Mouse (Mus musculus) left cerebral cortex, postnatal 25 days (tissue): ENCODE measurements around the gene Dnajc11. TPM values are rescaled to one million over a fixed set of nuclear protein-coding genes. Genes with fewer than 3 reads are reported as not detected.

ENCODE experiments used
- DNase-seq, 2 experiments: peaks; one replicate each; pipeline ENCODE4 v3.0.0; 2022; ENCODE audit warnings: low spot score in 2 of 2, mixed read lengths in 1 of 2
- intact Hi-C: fragments of 180-260 bp; cut with DNase I; formaldehyde crosslinking; loops from one replicate; pipeline ENCODE4 v1.15.1; 2025
- total RNA-seq, 2 experiments: library from RNA; stranded (reverse); gene quantifications; 2 replicates each; pipeline ENCODE4 v1.2.3; 2021

Dnajc11 gene
- total RNA-seq, 2 experiments from 2014 or later = 61.6 to 62.3 TPM

DNA sequence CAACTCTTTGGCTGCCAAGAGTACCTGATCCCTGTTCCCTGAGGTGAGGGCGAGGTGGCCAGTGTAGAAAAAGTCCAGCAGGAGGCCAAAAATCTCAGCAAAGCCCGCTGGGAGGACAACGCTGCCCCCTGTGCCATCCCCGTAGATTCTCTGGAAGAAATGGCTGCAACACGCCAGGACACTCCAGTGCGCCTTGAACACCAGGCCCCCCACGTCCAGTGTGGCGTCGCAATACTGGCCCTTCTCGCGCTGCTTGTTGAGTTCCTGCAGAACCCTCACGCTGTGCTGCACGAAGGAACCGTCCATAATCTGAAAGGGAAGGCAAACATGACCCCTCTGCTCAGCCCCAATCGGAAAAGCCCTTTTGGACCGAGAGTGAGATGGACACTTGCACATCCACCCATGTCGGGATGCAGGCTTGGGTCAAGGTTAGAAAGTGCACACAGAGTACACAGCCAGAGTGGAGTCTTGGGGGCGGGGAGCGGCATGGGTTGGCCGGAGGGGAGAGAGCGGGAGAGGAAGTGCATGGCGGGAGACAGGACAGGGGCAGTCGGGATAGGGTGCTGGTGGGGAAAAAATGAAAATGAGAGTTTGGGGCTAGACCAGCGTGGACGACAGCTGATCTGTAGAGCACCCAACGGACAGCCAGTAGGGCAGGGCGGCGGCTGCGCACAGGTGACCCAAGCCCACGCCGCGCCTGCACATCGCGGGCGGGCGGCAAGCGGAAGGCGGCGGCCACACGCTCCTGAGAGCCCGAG, 93.4 kb downstream of the Dnajc11 start:
- no peak for DNase-seq
- intact Hi-C loops = loop anchor here (2.0 to 5.0 kb wide), 2 partner anchors 18 to 45 kb away; partner anchors contain the start of gene Klhl21

GRCm38 (mm10) chr4:152027524-152027923, 94.0 kb downstream of the Dnajc11 start, which contains the start of gene Zbtb48:
Gene Zbtb48, minus strand, starts transcription at chr4:152027671.
- intact Hi-C loops = loop anchor here (2.0 to 5.0 kb wide), 2 partner anchors 19 to 45 kb away; partner anchors contain the start of gene Klhl21
- peak; percentile 98 to 99 for DNase-seq

DNA sequence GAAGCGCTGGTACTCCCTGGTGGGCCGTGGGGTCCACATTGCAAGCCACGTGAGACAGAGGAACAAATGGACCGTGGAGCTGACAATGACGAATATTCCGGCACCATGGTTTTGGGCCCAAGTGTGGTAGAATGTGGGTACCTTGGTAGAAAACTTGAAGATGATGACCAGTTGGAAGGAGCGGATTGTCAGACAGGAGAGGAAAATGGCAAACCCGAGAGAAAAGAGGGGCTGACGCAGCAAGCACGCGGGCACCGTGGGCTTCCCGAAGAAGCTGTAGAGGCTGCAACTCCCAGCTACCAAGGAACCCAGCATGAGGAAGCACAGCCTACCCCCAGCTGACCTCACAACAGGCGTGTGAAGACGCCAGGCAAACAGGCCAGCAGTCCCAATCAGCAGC, 95.0 kb downstream of the Dnajc11 start:
- intact Hi-C loops = loop anchor here (5.0 kb wide), 1 partner anchor 46 kb away; no protein-coding TSS in a partner anchor
- no peak for DNase-seq

- intact Hi-C loops = loop anchor here (5.0 kb wide), 1 partner anchor 47 kb away; no protein-coding TSS in a partner anchor
- DNase-seq = no peak
These were observed 95.6 kb downstream of the Dnajc11 start for GRCm38 (mm10) chr4:152029087-152029486.

- intact Hi-C loops = loop anchor here (5.0 kb wide), 1 partner anchor 48 kb away; no protein-coding TSS in a partner anchor
- DNase-seq = no peak
These were observed 96.5 kb downstream of the Dnajc11 start for GRCm38 (mm10) chr4:152029997-152030396.

Other genes starting within 250 kb of the Dnajc11 start
- gene Camta1, start 71.8 kb upstream of the Dnajc11 start, total RNA-seq = 100 to 1,000 TPM; 193 to 222 TPM
- gene Thap3, start 55.3 kb downstream of the Dnajc11 start, total RNA-seq = 10 to 100 TPM; 16.5 to 20.4 TPM
- gene Phf13, start 62.6 kb downstream of the Dnajc11 start, total RNA-seq = 10 to 100 TPM; 13.1 to 13.9 TPM
- gene Klhl21, start 75.1 kb downstream of the Dnajc11 start, total RNA-seq = 10 to 100 TPM; 13.5 to 16.4 TPM
- 10 to 100 TPM; 13.6 to 15.5 TPM for gene Zbtb48, start 94.0 kb downstream of the Dnajc11 start, total RNA-seq
- gene Tas1r1, start 104.9 kb downstream of the Dnajc11 start, total RNA-seq = under 1 TPM; 0.37 to 0.76 TPM
- 10 to 100 TPM; 16.5 to 18.8 TPM for gene Nol9, start 105.6 kb downstream of the Dnajc11 start, total RNA-seq
- gene Plekhg5, start 138.8 kb downstream of the Dnajc11 start, total RNA-seq = 10 to 100 TPM; 72.1 to 93.5 TPM
- 10 to 100 TPM; 13.5 to 18.0 TPM for gene Tnfrsf25, start 182.2 kb downstream of the Dnajc11 start, total RNA-seq
- gene Espn, start 218.7 kb downstream of the Dnajc11 start, total RNA-seq = 1 to 10 TPM in 1 of 2 experiments, under 1 TPM in 1; 0.73 to 1.2 TPM
- not detected for gene Hes2, start 225.2 kb downstream of the Dnajc11 start, total RNA-seq
- gene Acot7, start 244.4 kb downstream of the Dnajc11 start, total RNA-seq = 100 to 1,000 TPM; 308 to 337 TPM